ENCODE assay signal across 20 mouse cellular contexts in the genomic region with DNA sequence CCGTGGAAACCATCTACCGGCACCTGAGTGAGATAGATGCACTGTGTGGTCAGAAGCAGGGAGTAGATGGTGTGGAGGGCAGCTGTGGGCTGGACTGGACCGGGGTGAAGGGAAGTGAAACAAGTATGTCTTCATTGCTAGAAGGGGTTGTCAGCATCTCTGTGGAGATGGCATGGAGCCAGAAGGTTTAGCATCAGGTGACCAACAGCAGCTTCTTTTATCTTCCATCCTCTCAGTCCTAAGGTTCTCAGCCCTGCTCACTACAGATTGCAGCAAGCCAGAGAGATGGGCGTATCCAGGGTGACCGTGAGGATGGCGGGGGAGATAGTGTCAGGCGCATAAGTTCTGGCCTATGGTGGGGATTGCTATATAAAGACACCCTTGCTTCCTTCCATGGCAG. TPM values are rescaled to one million over a fixed set of nuclear protein-coding genes. Genes with fewer than 3 reads are reported as not detected.
DNase-seq lines count a peak whose midpoint lies in the region; ATAC-seq lines count a peak whose summit lies in the region.
"Had no signal": no experiment of that assay in that cellular context is flagged by ENCODE, and none has a peak within 500 bp of the region (broad histone marks: within the 10 kb centered on the region; RNA-seq: fewer than 3 reads in every experiment).

No protein-coding gene starts in this region.

- H3K27me3 ChIP-seq in liver, embryonic 11.5 days (replicated peaks; ENCODE audit: control insufficient read depth, insufficient read depth, low read length) = no peaks in the 10 kb centered on the region
- H3K27me3 ChIP-seq in embryonic facial prominence, embryonic 10.5 days (replicated peaks; ENCODE audit: low read depth, poor library complexity, severe bottlenecking) = no peaks in the 10 kb centered on the region
- H3K27me3 ChIP-seq in limb, embryonic 10.5 days (ENCODE audit: low read depth, poor library complexity, severe bottlenecking) = no peaks in the 10 kb centered on the region
- H3K27me3 ChIP-seq: forebrain, embryonic 13.5 days; intestine, embryonic 15.5 days; Patski had no signal

- H3K36me3 ChIP-seq in liver, embryonic 11.5 days (ENCODE audit: control insufficient read depth, insufficient read depth, low read length) = peaks cover 16% of the 10 kb centered on the region; the same call in 1 of the 2 replicates
- H3K36me3 ChIP-seq in embryonic facial prominence, embryonic 10.5 days (replicated peaks) = peaks cover 55% of the 10 kb centered on the region
- peaks cover 52% of the 10 kb centered on the region for H3K36me3 ChIP-seq in limb, embryonic 10.5 days
- H3K36me3 ChIP-seq: intestine, embryonic 15.5 days had no signal

- 0 out of 2 replicates have a peak, but pooled peaks cover 2% of the 10 kb centered on the region for H3K4me1 ChIP-seq in liver, embryonic 11.5 days (replicated peaks; ENCODE audit: control insufficient read depth, insufficient read depth, low read length)
- no peaks in the 10 kb centered on the region for H3K4me1 ChIP-seq in embryonic facial prominence, embryonic 10.5 days
- no peaks in the 10 kb centered on the region for H3K4me1 ChIP-seq in limb, embryonic 10.5 days
- H3K4me1 ChIP-seq: forebrain, embryonic 13.5 days; hindbrain, embryonic 10.5 days; intestine, embryonic 15.5 days had no signal

- no peak overlapping the region for H3K4me2 ChIP-seq in liver, embryonic 11.5 days
- H3K4me2 ChIP-seq: forebrain, embryonic 13.5 days; intestine, embryonic 15.5 days had no signal

- H3K9me3 ChIP-seq in liver, embryonic 11.5 days (ENCODE audit: control insufficient read depth, low read length) = no peaks in the 10 kb centered on the region
- no peaks in the 10 kb centered on the region for H3K9me3 ChIP-seq in embryonic facial prominence, embryonic 10.5 days
- H3K9me3 ChIP-seq in limb, embryonic 10.5 days (replicated peaks) = no peaks in the 10 kb centered on the region
- H3K9me3 ChIP-seq: forebrain, embryonic 13.5 days; hindbrain, embryonic 10.5 days; intestine, embryonic 15.5 days had no signal

- peak; percentile 91 for ATAC-seq in liver, embryonic 11.5 days (replicated peaks; ENCODE audit: low FRiP score)
- ATAC-seq in monocyte, adult 5-6 weeks (replicated peaks; ENCODE audit: insufficient number of reproducible peaks, low FRiP score, low TSS enrichment, poor library complexity, severe bottlenecking) = peak; percentile 62
- ATAC-seq: forebrain, embryonic 13.5 days; intestine, embryonic 15.5 days; lung, postnatal 0 days; Patski had no signal

- WGBS in liver, embryonic 11.5 days = 75% methylated on average over 7 of the region's 7 CpGs
- WGBS in embryonic facial prominence, embryonic 10.5 days = 94% methylated on average over 7 of the region's 7 CpGs
- 93% methylated on average over 7 of the region's 7 CpGs for WGBS in limb, embryonic 10.5 days

- peak; percentile 35 to 38 for DNase-seq in heart, adult 9 months (ENCODE audit: low spot score in 2 of 2)
- no peak for DNase-seq in heart, postnatal 4 days
- peak; percentile 52 for DNase-seq in MEL-GATA-1-ER (ENCODE audit: extremely low read depth, low read depth)
- DNase-seq in liver, embryonic 11.5 days (ENCODE audit: low spot score) = no peak
- no peak for DNase-seq in embryonic facial prominence, embryonic 10.5 days (ENCODE audit: low spot score)
- no peak for DNase-seq in testis, postnatal 10 days (ENCODE audit: low spot score)
- DNase-seq in limb, embryonic 10.5 days (ENCODE audit: low spot score) = no peak
- DNase-seq: adrenal gland, adult 2 months; cerebellum, adult 18-20 months; gastrocnemius, postnatal 14 days; kidney, postnatal 36 days; midbrain, embryonic 14.5 days; right cerebral cortex, postnatal 4 days; thymus, postnatal 25 days had no signal

- no peak overlapping the region for H3K4me3 ChIP-seq in liver, embryonic 11.5 days (ENCODE audit: low read depth, low read length)
- no peak overlapping the region for H3K4me3 ChIP-seq in embryonic facial prominence, embryonic 10.5 days
- no peak overlapping the region for H3K4me3 ChIP-seq in limb, embryonic 10.5 days
- H3K4me3 ChIP-seq: forebrain, embryonic 13.5 days; hindbrain, embryonic 10.5 days; intestine, embryonic 15.5 days had no signal

- H3K9ac ChIP-seq in liver, embryonic 11.5 days (ENCODE audit: low read depth, low read length) = no peak overlapping the region
- H3K9ac ChIP-seq: forebrain, embryonic 13.5 days; intestine, embryonic 15.5 days had no signal

- no peak overlapping the region for H3K27ac ChIP-seq in liver, embryonic 11.5 days (ENCODE audit: low read depth, low read length)
- H3K27ac ChIP-seq in embryonic facial prominence, embryonic 10.5 days (replicated peaks) = no peak overlapping the region
- H3K27ac ChIP-seq in limb, embryonic 10.5 days = no peak overlapping the region
- H3K27ac ChIP-seq: forebrain, embryonic 13.5 days; hindbrain, embryonic 10.5 days; intestine, embryonic 15.5 days had no signal

RNA-seq across cellular contexts. Expression of a gene that starts 25.2 kb away (rescaled TPM):
- total RNA-seq in heart, postnatal 4 days (2021) = 10 to 100 TPM; 10.2 to 10.7 TPM
- polyA plus RNA-seq in liver, embryonic 11.5 days (2014; fragmentation: Nextera tagmentation; extraction: Ambion mirVana) = 6.4 and 7.4 TPM in 2 replicates
- total RNA-seq in monocyte, adult 5-6 weeks (2017) = 1.6 to 6.9 TPM (median 2.2 TPM) in 3 replicates
- polyA plus RNA-seq in embryonic facial prominence, embryonic 10.5 days (2016; fragmentation: Nextera tagmentation; extraction: Ambion mirVana) = 12.1 and 12.8 TPM in 2 replicates
- 12.1 and 12.7 TPM in 2 replicates for polyA plus RNA-seq in limb, embryonic 10.5 days (2016; fragmentation: Nextera tagmentation; extraction: Ambion mirVana)

Comparison
In these comparisons a context has a peak if more than half of its experiments do, and no peak if none do; other contexts are left out.
1. DNase-seq: peak in heart, adult 9 months (2 of 2) and MEL-GATA-1-ER (single experiment); none in heart, postnatal 4 days (single experiment), liver, embryonic 11.5 days (single experiment), embryonic facial prominence, embryonic 10.5 days (single experiment), testis, postnatal 10 days (single experiment) and limb, embryonic 10.5 days (single experiment).